Mouse (Mus musculus) CH12.LX (cell line): ENCODE measurements around the gene Ficd. TPM values are rescaled to one million over a fixed set of nuclear protein-coding genes. Genes with fewer than 3 reads are reported as not detected.

Experiments
- DNase-seq: peaks from one replicate; pipeline ENCODE4 v3.0.0-alpha.2; 2013; ENCODE audit errors: extremely low read depth
- H3K27ac ChIP-seq: 2 replicates; pipeline ENCODE4 v1.5.1; 2012; ENCODE audit warnings: low read depth, mild to moderate bottlenecking, control low read depth, moderate library complexity; ENCODE audit not compliant: insufficient read depth
- H3K27me3 ChIP-seq: replicated peaks from 2 replicates; pipeline ENCODE3; 2012; ENCODE audit warnings: inconsistent platforms
- H3K36me3 ChIP-seq, 2 experiments: replicated peaks in 1 of 2; 2 replicates each; pipeline versions ENCODE3 to v1.6.1; 2012; ENCODE audit warnings: inconsistent platforms in 1 of 2, low read length in 1 of 2, mild to moderate bottlenecking in 1 of 2, mixed read lengths in 1 of 2, moderate library complexity in 1 of 2; ENCODE audit not compliant: control insufficient read depth in 1 of 2, insufficient read depth in 1 of 2
- H3K4me1 ChIP-seq, 2 experiments: 2 replicates each; pipeline ENCODE4 v1.6.1; 2012; ENCODE audit warnings: inconsistent platforms in 1 of 2, moderate library complexity in 1 of 2; ENCODE audit not compliant: insufficient read depth in 2 of 2, control insufficient read depth in 1 of 2
- H3K4me2 ChIP-seq: 2 replicates; pipeline ENCODE4 v1.6.1; 2012; ENCODE audit warnings: low read depth, mild to moderate bottlenecking, control low read depth; ENCODE audit not compliant: poor library complexity, insufficient read depth, severe bottlenecking
- H3K4me3 ChIP-seq, 3 experiments: fragments of 150-350 bp in 1 of 3; sonication (generic) in 1 of 3; replicated peaks in 1 of 3; 2 replicates each; pipeline versions ENCODE3 to v1.5.1; 2011 to 2012; ENCODE audit warnings: low read depth in 2 of 3, low read length in 2 of 3, mild to moderate bottlenecking in 2 of 3, moderate library complexity in 2 of 3, control low read depth in 1 of 3, improper control_type of control experiment in 1 of 3, inconsistent platforms in 1 of 3, mixed read lengths in 1 of 3; ENCODE audit not compliant: poor library complexity in 1 of 3
- H3K79me2 ChIP-seq: replicated peaks from 2 replicates; pipeline ENCODE4 v1.6.1; 2012; ENCODE audit warnings: mild to moderate bottlenecking, moderate library complexity; ENCODE audit not compliant: control insufficient read depth, poor library complexity, insufficient read depth, severe bottlenecking; ENCODE audit errors: extremely low read depth
- H3K9ac ChIP-seq: 2 replicates; pipeline ENCODE4 v1.6.1; 2012; ENCODE audit warnings: low read depth, mild to moderate bottlenecking, control low read depth, moderate library complexity; ENCODE audit not compliant: insufficient read depth
- H3K9me3 ChIP-seq: replicated peaks from 2 replicates; pipeline ENCODE3; 2012; ENCODE audit warnings: low read length, inconsistent platforms, mixed read lengths
- CHD1 ChIP-seq: IDR thresholded peaks from 2 replicates; pipeline ENCODE4 v1.6.1; 2012; ENCODE audit warnings: low read depth, low read length, improper control_type of control experiment, inconsistent platforms
- CHD2 ChIP-seq: IDR thresholded peaks from 2 replicates; pipeline ENCODE4 v1.6.1; 2011; ENCODE audit warnings: low read length, improper control_type of control experiment
- E2F4 ChIP-seq: IDR thresholded peaks from 2 replicates; pipeline ENCODE4 v1.6.1; 2011; ENCODE audit warnings: low read depth, low read length, improper control_type of control experiment; ENCODE audit not compliant: insufficient replicate concordance
- ETS1 ChIP-seq: conservative IDR thresholded peaks from 2 replicates; pipeline ENCODE4 v1.6.1; 2012; ENCODE audit warnings: low read depth, mild to moderate bottlenecking, inconsistent platforms, low read length, improper control_type of control experiment, moderate library complexity
- HCFC1 ChIP-seq: IDR thresholded peaks from 2 replicates; pipeline ENCODE4 v1.6.1; 2012; ENCODE audit warnings: low read depth, mild to moderate bottlenecking, inconsistent platforms, low read length, improper control_type of control experiment
- KAT2A ChIP-seq: IDR thresholded peaks from 2 replicates; pipeline ENCODE4 v1.6.1; 2012; ENCODE audit warnings: low read length, improper control_type of control experiment, inconsistent platforms; ENCODE audit not compliant: insufficient replicate concordance
- MAX ChIP-seq: IDR thresholded peaks from 2 replicates; pipeline ENCODE4 v1.6.1; 2011; ENCODE audit warnings: low read length, improper control_type of control experiment
- MXI1 ChIP-seq: IDR thresholded peaks from 2 replicates; pipeline ENCODE4 v1.6.1; 2011; ENCODE audit warnings: mild to moderate bottlenecking, low read depth, low read length, improper control_type of control experiment
- MYC ChIP-seq: IDR thresholded peaks from 2 replicates; pipeline ENCODE4 v1.6.1; 2011; ENCODE audit warnings: low read depth, mild to moderate bottlenecking, improper control_type of control experiment, low read length
- NELFE ChIP-seq: IDR thresholded peaks from 2 replicates; pipeline ENCODE4 v1.6.1; 2011; ENCODE audit warnings: low read depth, low read length, improper control_type of control experiment
- NRF1 ChIP-seq: IDR thresholded peaks from 2 replicates; pipeline ENCODE4 v1.6.1; 2014; ENCODE audit warnings: low read depth, mild to moderate bottlenecking, inconsistent platforms, low read length, improper control_type of control experiment, moderate library complexity
- POLR2A ChIP-seq: IDR thresholded peaks from 2 replicates; pipeline ENCODE4 v1.6.1; 2011; ENCODE audit warnings: low read depth, mild to moderate bottlenecking, improper control_type of control experiment, low read length
- RCOR1 ChIP-seq: conservative IDR thresholded peaks from 2 replicates; pipeline ENCODE4 v1.6.1; 2012; ENCODE audit warnings: low read depth, mild to moderate bottlenecking, inconsistent platforms, low read length, improper control_type of control experiment
- TBP ChIP-seq: conservative IDR thresholded peaks from 2 replicates; pipeline ENCODE4 v1.6.1; 2011; ENCODE audit warnings: low read depth, low read length, improper control_type of control experiment
- UBTF ChIP-seq: IDR thresholded peaks from 2 replicates; pipeline ENCODE4 v1.6.1; 2012; ENCODE audit warnings: low read depth, mild to moderate bottlenecking, inconsistent platforms, low read length, improper control_type of control experiment, moderate library complexity
- USF1 ChIP-seq: IDR thresholded peaks from 2 replicates; pipeline ENCODE4 v1.6.1; 2014; ENCODE audit warnings: low read depth, mild to moderate bottlenecking, inconsistent platforms, low read length, improper control_type of control experiment
- USF2 ChIP-seq: conservative IDR thresholded peaks from 2 replicates; pipeline ENCODE4 v1.6.1; 2011; ENCODE audit warnings: low read depth, low read length, improper control_type of control experiment
- ZC3H11A ChIP-seq: IDR thresholded peaks from 2 replicates; pipeline ENCODE4 v1.6.1; 2012; ENCODE audit warnings: low read depth, mild to moderate bottlenecking, inconsistent platforms, low read length, improper control_type of control experiment
- ZMIZ1 ChIP-seq: IDR thresholded peaks from 2 replicates; pipeline ENCODE4 v1.6.1; 2012; ENCODE audit warnings: low read depth, mild to moderate bottlenecking, inconsistent platforms, low read length, improper control_type of control experiment
- ZNF384 ChIP-seq: IDR thresholded peaks from 2 replicates; pipeline ENCODE4 v1.6.1; 2012; ENCODE audit warnings: low read depth, low read length, improper control_type of control experiment, inconsistent platforms
- dilution Hi-C: fragments of 300-500 bp; cut with MboI; formaldehyde crosslinking; loops from 2 replicates; pipeline ENCODE4 v1.14.3; 2020; ENCODE audit warnings: low sequenced_read_pairs; ENCODE audit not compliant: extremely low pct_unique_long_range_greater_than_20kb, extremely low pct_ligation_motif_present
- in situ Hi-C: fragments of 300-500 bp; cut with MboI; formaldehyde crosslinking; loops from 3 replicates; pipeline ENCODE4 v1.14.3; 2019; ENCODE audit warnings: low sequenced_read_pairs, low pct_ligation_motif_present, low pct_unique_long_range_greater_than_20kb, mixed read lengths
- polyA plus RNA-seq: library from polyadenylated mRNA; unstranded; fragments of >175 nt; gene quantifications from 2 replicates; pipeline ENCODE4 v1.2.1, GENCODE M21; 2012; ENCODE audit warnings: low read depth; ENCODE audit not compliant: insufficient read length
- total RNA-seq, 2 experiments: library from RNA; depleted of rRNA; stranded (reverse); fragments of 300-350 nt in 1 of 2; fragments of >200 nt in 1 of 2; gene quantifications; 2 replicates each; pipeline ENCODE4 v1.2.3; 2012 to 2014

Ficd gene
- total and polyA plus RNA-seq, 3 experiments, result 2.4 to 2.5 (median 2.4) TPM

DNA sequence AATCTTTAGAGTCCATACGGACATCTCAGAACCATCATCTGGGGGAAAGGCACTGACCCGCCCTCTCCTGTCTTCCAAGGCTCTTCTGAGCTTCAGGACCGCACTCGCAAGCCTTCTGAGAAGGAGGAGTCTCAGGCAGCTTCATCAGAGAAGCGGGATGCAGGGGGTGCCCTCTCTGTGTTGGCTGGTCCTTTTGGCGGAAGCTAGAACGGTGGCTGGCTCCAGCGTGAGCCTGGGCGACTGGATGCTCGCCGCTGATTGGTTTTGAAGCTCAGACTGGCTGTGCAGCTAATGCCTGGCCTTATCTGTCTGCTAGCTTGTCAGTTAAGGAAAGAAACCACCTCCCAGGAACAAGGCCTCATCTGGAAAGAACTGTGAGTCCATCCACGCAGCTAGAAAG, 8.4 kb upstream of the Ficd start:
- Histone ChIP-seq H3K4me2 (no peak overlapping the region), H3K79me2 (no peaks in the 10 kb centered on the region), H3K9me3 (peaks cover 9% of the 10 kb centered on the region), H3K4me1 (peaks cover 3 to 7% of the 10 kb centered on the region in 2 experiments; a peak in 3 of 4 replicates), H3K27ac (no peak overlapping the region), H3K4me3 (no peak overlapping the region), H3K9ac (no peak overlapping the region), H3K36me3 (no peaks in the 10 kb centered on the region), H3K27me3 (peaks cover 63% of the 10 kb centered on the region)
- dilution Hi-C loops, result no loop called here
- DNase-seq, result no peak
- in situ Hi-C loops, result loop anchor here (5.0 kb wide), 1 partner anchor 255 kb away; no protein-coding TSS in a partner anchor
- TF ChIP-seq MYC (no peak), CHD1 (no peak), USF1 (no peak), HCFC1 (no peak), UBTF (no peak), POLR2A (no peak), NELFE (no peak), NRF1 (no peak), TBP (no peak), ZNF384 (no peak), KAT2A (no peak), MAX (no peak), CHD2 (no peak), E2F4 (no peak), ETS1 (no peak), RCOR1 (no peak), ZMIZ1 (no peak)

DNA sequence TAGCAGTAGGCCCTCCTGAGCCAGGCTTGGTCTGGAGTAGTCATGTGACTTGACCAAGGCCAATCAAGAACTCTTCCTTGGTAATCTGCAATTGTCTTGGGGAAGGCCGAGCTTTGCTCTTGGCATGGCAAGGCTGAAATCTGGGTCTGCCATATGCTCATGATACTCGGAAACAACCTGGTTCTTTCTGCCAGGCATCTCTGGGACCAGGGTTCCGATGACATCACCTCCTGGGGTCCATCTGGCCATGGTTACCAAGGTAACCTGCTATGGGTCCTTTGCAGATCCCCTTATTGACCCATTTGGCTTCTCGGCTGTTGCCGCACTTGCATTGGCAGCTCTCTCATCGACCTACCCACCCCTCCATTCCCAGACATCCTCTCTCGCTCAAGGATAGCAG, 7.6 kb upstream of the Ficd start:
- no peak overlapping the region for H3K9ac ChIP-seq
- dilution Hi-C loops (no loop called here), in situ Hi-C loops (loop anchor here (5.0 kb wide), 1 partner anchor 256 kb away; no protein-coding TSS in a partner anchor)
- no peaks in the 10 kb centered on the region for H3K79me2 ChIP-seq
- H3K36me3 ChIP-seq, result no peaks in the 10 kb centered on the region
- H3K27ac ChIP-seq, result no peak overlapping the region
- H3K9me3 ChIP-seq, result peaks cover 5% of the 10 kb centered on the region
- H3K4me2 ChIP-seq, result no peak overlapping the region
- peaks cover 69% of the 10 kb centered on the region for H3K27me3 ChIP-seq
- H3K4me3 ChIP-seq, result no peak overlapping the region
- no peak for DNase-seq
- peaks cover 3 to 7% of the 10 kb centered on the region in 2 experiments; a peak in 3 of 4 replicates for H3K4me1 ChIP-seq
- TF ChIP-seq KAT2A (no peak), MXI1 (no peak), USF2 (no peak), HCFC1 (no peak), ZC3H11A (no peak)
